In genomic region chr4:134132117-134132516, GRCm38 (mm10) we compare ENCODE assay signal across 14 mouse cellular contexts.
"Had no signal": no experiment of that assay in that cellular context is flagged by ENCODE, and none has a peak within 500 bp of the region (broad histone marks: within the 10 kb centered on the region; RNA-seq: fewer than 3 reads in every experiment).

No protein-coding gene starts in this region.

- H3K4me3 ChIP-seq: limb, embryonic 13.5 days; liver, embryonic 15.5 days; midbrain, embryonic 10.5 days; neural tube, embryonic 12.5 days had no signal

- H3K9ac ChIP-seq: limb, embryonic 13.5 days; liver, embryonic 15.5 days; neural tube, embryonic 12.5 days had no signal

- DNase-seq: kidney, adult 18-20 months; kidney, postnatal 25 days; layer of hippocampus, postnatal 36 days; left cerebral cortex, postnatal 4 days; lung, adult 2 months; midbrain, embryonic 14.5 days; right cerebral cortex, postnatal 4 days; spleen, adult 18-20 months; thymus, postnatal 36 days had no signal

- H3K4me2 ChIP-seq: limb, embryonic 13.5 days; liver, embryonic 15.5 days; neural tube, embryonic 12.5 days had no signal

- ATAC-seq: lung, postnatal 0 days had no signal

- H3K27ac ChIP-seq: limb, embryonic 13.5 days; liver, embryonic 15.5 days; midbrain, embryonic 10.5 days; neural tube, embryonic 12.5 days had no signal

- H3K9me3 ChIP-seq: limb, embryonic 13.5 days; liver, embryonic 15.5 days; midbrain, embryonic 10.5 days; neural tube, embryonic 12.5 days had no signal

- H3K27me3 ChIP-seq: limb, embryonic 13.5 days; liver, embryonic 15.5 days; neural tube, embryonic 12.5 days had no signal
